In the genomic region with DNA sequence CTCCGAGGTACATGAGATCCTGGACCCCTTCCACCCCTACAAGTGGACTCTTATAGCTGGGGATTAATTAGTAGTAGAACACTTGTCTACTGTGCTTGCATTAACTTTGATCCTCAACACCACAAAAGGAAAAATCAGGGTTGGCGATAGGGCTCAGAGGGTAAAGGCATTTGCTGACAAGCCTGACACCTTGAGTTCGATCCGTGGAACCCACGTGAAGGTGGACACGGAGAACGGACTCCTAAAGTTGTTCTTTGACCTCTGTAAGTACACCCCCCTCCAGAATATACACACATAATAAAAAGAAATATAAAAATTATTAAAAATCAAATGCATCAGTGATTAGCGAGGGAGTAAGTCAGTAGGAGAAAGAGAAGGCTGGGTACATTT, we compare ENCODE assay signal across 10 mouse cellular contexts. TPM values are rescaled to one million over a fixed set of nuclear protein-coding genes. Genes with fewer than 3 reads are reported as not detected.
DNase-seq lines count a peak whose midpoint lies in the region; ATAC-seq and TF ChIP-seq lines count a peak whose summit lies in the region.
"Had no signal": no experiment of that assay in that cellular context is flagged by ENCODE, and none has a peak within 500 bp of the region (broad histone marks: within the 10 kb centered on the region; RNA-seq: fewer than 3 reads in every experiment).

No protein-coding gene starts in this region.

- ATAC-seq in heart, postnatal 0 days (ENCODE audit: insufficient read depth, low read depth): no peak
- no peak for ATAC-seq in forebrain, postnatal 0 days
- ATAC-seq in CD4-positive, CD25-positive, alpha-beta regulatory T cell, adult 4 months: no peak

- H3K36me3 ChIP-seq in heart, postnatal 0 days (replicated peaks; ENCODE audit: control insufficient read depth, insufficient read depth, low read length): peaks cover 23% of the 10 kb centered on the region
- H3K36me3 ChIP-seq in forebrain, postnatal 0 days (ENCODE audit: insufficient read depth): peaks cover 25% of the 10 kb centered on the region
- H3K36me3 ChIP-seq in midbrain, embryonic 10.5 days: peaks cover 31% of the 10 kb centered on the region

- H3K9ac ChIP-seq in heart, postnatal 0 days (replicated peaks; ENCODE audit: low read depth, low read length): no peak overlapping the region
- peak overlapping the region; percentile 81; the same call in 1 of the 2 replicates for H3K9ac ChIP-seq in forebrain, postnatal 0 days

- H3K4me3 ChIP-seq in heart, postnatal 0 days (ENCODE audit: low read depth, low read length): peak overlapping the region; percentile 85
- peak overlapping the region; percentile 68; the same call in 1 of the 2 replicates for H3K4me3 ChIP-seq in cortical plate, adult 2 months (ENCODE audit: insufficient read depth, low read length)
- H3K4me3 ChIP-seq in forebrain, postnatal 0 days (ENCODE audit: low read depth, low read length): peak overlapping the region; percentile 77; the same call in 1 of the 2 replicates
- peak overlapping the region; percentile 87 for H3K4me3 ChIP-seq in midbrain, embryonic 10.5 days

- no peak for DNase-seq in heart, postnatal 0 days (ENCODE audit: low spot score)
- no peak for DNase-seq in heart, adult 9 months (ENCODE audit: low spot score in 2 of 2)
- DNase-seq in forebrain, postnatal 0 days: no peak
- no peak for DNase-seq in midbrain, embryonic 10.5 days (ENCODE audit: low spot score)
- no peak for DNase-seq in adrenal gland, postnatal 4 days (ENCODE audit: low spot score in 2 of 2)
- no peak for DNase-seq in thymus, postnatal 0 days (ENCODE audit: low spot score)

- no peak for TF ChIP-seq CTCF in heart, postnatal 0 days (IDR thresholded peaks at IDR 0.05; ENCODE audit: low read depth)
- no peak for TF ChIP-seq CTCF in cortical plate, adult 2 months (IDR thresholded peaks at IDR 0.05; ENCODE audit: extremely low read depth, insufficient read depth, low read length)
- no peak for TF ChIP-seq CTCF in forebrain, postnatal 0 days (IDR thresholded peaks at IDR 0.05; ENCODE audit: low read depth)

- H3K27me3 ChIP-seq in heart, postnatal 0 days (ENCODE audit: control insufficient read depth, insufficient read depth, low read length): no peaks in the 10 kb centered on the region
- H3K27me3 ChIP-seq in forebrain, postnatal 0 days (ENCODE audit: insufficient read depth, low read length): no peaks in the 10 kb centered on the region
- no peaks in the 10 kb centered on the region for H3K27me3 ChIP-seq in midbrain, embryonic 10.5 days (ENCODE audit: low read depth, poor library complexity, severe bottlenecking)

- WGBS in heart, postnatal 0 days: 57% methylated on average over 8 of the region's 8 CpGs
- WGBS in forebrain, postnatal 0 days: 59% methylated on average over 8 of the region's 8 CpGs
- 71% methylated on average over 8 of the region's 8 CpGs for WGBS in midbrain, embryonic 10.5 days

- no peak overlapping the region for H3K4me2 ChIP-seq in heart, postnatal 0 days (ENCODE audit: low read depth, low read length)
- no peak overlapping the region for H3K4me2 ChIP-seq in forebrain, postnatal 0 days (ENCODE audit: low read depth)

- H3K9me3 ChIP-seq in heart, postnatal 0 days (replicated peaks; ENCODE audit: control insufficient read depth, low read length): no peaks in the 10 kb centered on the region
- no peaks in the 10 kb centered on the region for H3K9me3 ChIP-seq in forebrain, postnatal 0 days (ENCODE audit: low read length)
- H3K9me3 ChIP-seq in midbrain, embryonic 10.5 days (replicated peaks): no peaks in the 10 kb centered on the region; the same call in 1 of the 2 replicates

- H3K27ac ChIP-seq in heart, postnatal 0 days (ENCODE audit: low read depth): no peak overlapping the region
- H3K27ac ChIP-seq in cortical plate, adult 2 months (ENCODE audit: insufficient read depth, low read length): no peak overlapping the region
- H3K27ac ChIP-seq in forebrain, postnatal 0 days (ENCODE audit: low read depth, low read length): no peak overlapping the region
- peak overlapping the region; percentile 97; the same call in 1 of the 2 replicates for H3K27ac ChIP-seq in midbrain, embryonic 10.5 days (replicated peaks)

- no peak for TF ChIP-seq POLR2A in cortical plate, adult 2 months (IDR thresholded peaks at IDR 0.05; ENCODE audit: extremely low read depth, insufficient read depth, low read length)

- peaks cover 5% of the 10 kb centered on the region; the same call in 1 of the 2 replicates for H3K4me1 ChIP-seq in heart, postnatal 0 days (ENCODE audit: control insufficient read depth, insufficient read depth)
- H3K4me1 ChIP-seq in cortical plate, adult 2 months (ENCODE audit: control insufficient read depth, insufficient read depth, low read length): no peaks in the 10 kb centered on the region; the same call in 1 of the 2 replicates
- 0 out of 2 replicates have a peak, but pooled peaks cover 6% of the 10 kb centered on the region for H3K4me1 ChIP-seq in forebrain, postnatal 0 days (ENCODE audit: insufficient read depth)
- H3K4me1 ChIP-seq in midbrain, embryonic 10.5 days: peaks cover 12% of the 10 kb centered on the region

- no peak for TF ChIP-seq EP300 in heart, postnatal 0 days (IDR thresholded peaks at IDR 0.05; ENCODE audit: low read depth)

RNA-seq across cellular contexts. Expression of gene Dtx2, which starts 0.3 kb away (rescaled TPM):
- total RNA-seq in heart, postnatal 0 days (2014; rRNA removed; ENCODE audit: low replicate concordance): 27.4 and 28.6 TPM in 2 replicates
- 14.6 and 15.7 TPM in 2 replicates for polyA plus RNA-seq in heart, postnatal 0 days (2015; fragmentation: Nextera tagmentation; extraction: Ambion mirVana)
- polyA plus RNA-seq in cortical plate, adult 2 months (2012; rRNA removed): 8.9 and 9.6 TPM in 2 replicates
- 19.5 and 25.3 TPM in 2 replicates for total RNA-seq in forebrain, postnatal 0 days (2014; rRNA removed)
- polyA plus RNA-seq in forebrain, postnatal 0 days (2015; fragmentation: Nextera tagmentation; extraction: Ambion mirVana): 17.6 and 20.0 TPM in 2 replicates
- 36.3 and 39.6 TPM in 2 replicates for polyA plus RNA-seq in midbrain, embryonic 10.5 days (2016; fragmentation: Nextera tagmentation; extraction: Ambion mirVana)
- total RNA-seq in adrenal gland, postnatal 4 days (2021): 10 to 100 TPM; 18.6 to 19.0 TPM
- polyA plus RNA-seq in CD4-positive, CD25-positive, alpha-beta regulatory T cell, adult 4 months (2017; shearing (Covaris generic)): 10 to 100 TPM in 1 of 2 experiments, 1 to 10 TPM in 1; 7.9 to 14.1 TPM
- 43.9 and 46.0 TPM in 2 replicates for polyA plus RNA-seq in thymus, postnatal 0 days (2015; fragmentation: Nextera tagmentation; extraction: Ambion mirVana)

RNA-seq across cellular contexts. Expression of gene Zp3, which starts 14.4 kb away (rescaled TPM):
- not detected in 2 replicates for total RNA-seq in heart, postnatal 0 days (2014; rRNA removed; ENCODE audit: low replicate concordance)
- polyA plus RNA-seq in heart, postnatal 0 days (2015; fragmentation: Nextera tagmentation; extraction: Ambion mirVana): 0.14 TPM in 1 of 2 replicates, not detected in the other
- 0.08 TPM in 1 of 2 replicates, not detected in the other for polyA plus RNA-seq in cortical plate, adult 2 months (2012; rRNA removed)
- 0.14 TPM in 1 of 2 replicates, not detected in the other for total RNA-seq in forebrain, postnatal 0 days (2014; rRNA removed)
- polyA plus RNA-seq in forebrain, postnatal 0 days (2015; fragmentation: Nextera tagmentation; extraction: Ambion mirVana): 0.14 and 0.23 TPM in 2 replicates
- polyA plus RNA-seq in midbrain, embryonic 10.5 days (2016; fragmentation: Nextera tagmentation; extraction: Ambion mirVana): 0.10 TPM in 1 of 2 replicates, not detected in the other
- under 1 TPM in 1 of 2 experiments, not detected in 1; 0.45 TPM for total RNA-seq in adrenal gland, postnatal 4 days (2021)
- not detected for polyA plus RNA-seq in CD4-positive, CD25-positive, alpha-beta regulatory T cell, adult 4 months (2017; shearing (Covaris generic))
- polyA plus RNA-seq in thymus, postnatal 0 days (2015; fragmentation: Nextera tagmentation; extraction: Ambion mirVana): 0.53 and 0.64 TPM in 2 replicates
- total RNA-seq: adrenal gland, postnatal 25 days had no signal
- polyA plus RNA-seq: macrophage had no signal

RNA-seq across cellular contexts. Expression of gene Ssc4d, which starts 20.0 kb away (rescaled TPM):
- 1.3 and 3.6 TPM in 2 replicates for total RNA-seq in heart, postnatal 0 days (2014; rRNA removed; ENCODE audit: low replicate concordance)
- polyA plus RNA-seq in heart, postnatal 0 days (2015; fragmentation: Nextera tagmentation; extraction: Ambion mirVana): 0.55 and 0.56 TPM in 2 replicates
- 2.7 and 3.7 TPM in 2 replicates for polyA plus RNA-seq in cortical plate, adult 2 months (2012; rRNA removed)
- 6.5 and 7.0 TPM in 2 replicates for total RNA-seq in forebrain, postnatal 0 days (2014; rRNA removed)
- polyA plus RNA-seq in forebrain, postnatal 0 days (2015; fragmentation: Nextera tagmentation; extraction: Ambion mirVana): 2.5 and 4.0 TPM in 2 replicates
- 1.7 TPM in 2 replicates for polyA plus RNA-seq in midbrain, embryonic 10.5 days (2016; fragmentation: Nextera tagmentation; extraction: Ambion mirVana)
- total RNA-seq in adrenal gland, postnatal 4 days (2021): 1 to 10 TPM; 6.7 to 8.1 TPM
- 1 to 10 TPM; 1.3 to 2.3 TPM for polyA plus RNA-seq in CD4-positive, CD25-positive, alpha-beta regulatory T cell, adult 4 months (2017; shearing (Covaris generic))
- polyA plus RNA-seq in thymus, postnatal 0 days (2015; fragmentation: Nextera tagmentation; extraction: Ambion mirVana): 1.6 and 2.7 TPM in 2 replicates

RNA-seq across cellular contexts. Expression of gene Upk3b, which starts 44.0 kb away (rescaled TPM):
- 40.6 and 47.9 TPM in 2 replicates for total RNA-seq in heart, postnatal 0 days (2014; rRNA removed; ENCODE audit: low replicate concordance)
- polyA plus RNA-seq in heart, postnatal 0 days (2015; fragmentation: Nextera tagmentation; extraction: Ambion mirVana): 21.1 and 24.0 TPM in 2 replicates
- polyA plus RNA-seq in cortical plate, adult 2 months (2012; rRNA removed): 0.04 TPM in 1 of 2 replicates, not detected in the other
- total RNA-seq in forebrain, postnatal 0 days (2014; rRNA removed): 0.19 TPM in 1 of 2 replicates, not detected in the other
- not detected in 2 replicates for polyA plus RNA-seq in forebrain, postnatal 0 days (2015; fragmentation: Nextera tagmentation; extraction: Ambion mirVana)
- polyA plus RNA-seq in midbrain, embryonic 10.5 days (2016; fragmentation: Nextera tagmentation; extraction: Ambion mirVana): 0.10 TPM in 1 of 2 replicates, not detected in the other
- total RNA-seq in adrenal gland, postnatal 4 days (2021): 10 to 100 TPM; 14.2 to 15.0 TPM
- not detected for polyA plus RNA-seq in CD4-positive, CD25-positive, alpha-beta regulatory T cell, adult 4 months (2017; shearing (Covaris generic))
- 0.32 and 0.48 TPM in 2 replicates for polyA plus RNA-seq in thymus, postnatal 0 days (2015; fragmentation: Nextera tagmentation; extraction: Ambion mirVana)
- polyA plus RNA-seq: macrophage had no signal

RNA-seq across cellular contexts. Expression of gene Ywhag, which starts 59.9 kb away (rescaled TPM):
- 47.3 and 67.2 TPM in 2 replicates for total RNA-seq in heart, postnatal 0 days (2014; rRNA removed; ENCODE audit: low replicate concordance)
- polyA plus RNA-seq in heart, postnatal 0 days (2015; fragmentation: Nextera tagmentation; extraction: Ambion mirVana): 137 and 149 TPM in 2 replicates
- 516 and 534 TPM in 2 replicates for polyA plus RNA-seq in cortical plate, adult 2 months (2012; rRNA removed)
- total RNA-seq in forebrain, postnatal 0 days (2014; rRNA removed): 220 and 286 TPM in 2 replicates
- polyA plus RNA-seq in forebrain, postnatal 0 days (2015; fragmentation: Nextera tagmentation; extraction: Ambion mirVana): 603 and 867 TPM in 2 replicates
- 270 and 311 TPM in 2 replicates for polyA plus RNA-seq in midbrain, embryonic 10.5 days (2016; fragmentation: Nextera tagmentation; extraction: Ambion mirVana)
- total RNA-seq in adrenal gland, postnatal 4 days (2021): 100 to 1,000 TPM; 285 to 303 TPM
- polyA plus RNA-seq in CD4-positive, CD25-positive, alpha-beta regulatory T cell, adult 4 months (2017; shearing (Covaris generic)): 10 to 100 TPM; 29.6 to 47.8 TPM
- polyA plus RNA-seq in thymus, postnatal 0 days (2015; fragmentation: Nextera tagmentation; extraction: Ambion mirVana): 69.4 and 69.8 TPM in 2 replicates
